In the genomic region with DNA sequence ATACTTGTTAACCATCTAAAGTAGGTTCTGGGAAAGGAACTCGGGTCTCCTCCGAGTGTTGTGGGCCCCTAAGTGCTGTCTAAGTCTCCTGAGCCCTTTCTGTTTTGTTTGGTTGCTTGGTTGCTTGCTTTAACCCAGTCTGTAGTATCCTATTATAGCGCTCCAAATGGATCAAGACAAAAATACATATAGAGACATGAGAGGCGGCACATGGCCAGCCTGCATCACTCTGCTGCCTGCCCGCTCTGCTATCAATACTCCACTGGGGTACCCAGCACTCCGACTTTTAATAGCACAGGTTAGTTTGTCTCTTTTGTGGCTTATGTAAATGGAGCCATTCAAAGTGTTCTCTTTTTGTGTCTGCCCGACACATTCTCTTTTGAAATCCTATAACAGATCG, we compare ENCODE assay signal across 16 mouse cellular contexts.
"Had no signal": no experiment of that assay in that cellular context is flagged by ENCODE, and none has a peak within 500 bp of the region (broad histone marks: within the 10 kb centered on the region; RNA-seq: fewer than 3 reads in every experiment).

No protein-coding gene starts in this region.

- H3K4me3 ChIP-seq: limb, embryonic 12.5 days; limb, embryonic 15.5 days; midbrain, embryonic 12.5 days; midbrain, embryonic 15.5 days; neural tube, embryonic 12.5 days; neural tube, embryonic 15.5 days had no signal

- DNase-seq: kidney, adult 18-20 months; kidney, adult 9 months; kidney, postnatal 14 days; kidney, postnatal 4 days; liver, postnatal 0 days; lung, embryonic 14.5 days; thymus, adult 18-20 months; thymus, postnatal 36 days had no signal

- H3K27ac ChIP-seq: limb, embryonic 12.5 days; limb, embryonic 15.5 days; liver, embryonic 14.5 days; macrophage; midbrain, embryonic 12.5 days; midbrain, embryonic 15.5 days; neural tube, embryonic 12.5 days; neural tube, embryonic 15.5 days had no signal
